Mouse (Mus musculus): Measurements from ENCODE around the gene Fhod1. TPM values are rescaled to one million over a fixed set of nuclear protein-coding genes. Genes with fewer than 3 reads are reported as not detected.

Fhod1 gene
- polyA plus RNA-seq, 1 experiment: 30.7 TPM

DNA sequence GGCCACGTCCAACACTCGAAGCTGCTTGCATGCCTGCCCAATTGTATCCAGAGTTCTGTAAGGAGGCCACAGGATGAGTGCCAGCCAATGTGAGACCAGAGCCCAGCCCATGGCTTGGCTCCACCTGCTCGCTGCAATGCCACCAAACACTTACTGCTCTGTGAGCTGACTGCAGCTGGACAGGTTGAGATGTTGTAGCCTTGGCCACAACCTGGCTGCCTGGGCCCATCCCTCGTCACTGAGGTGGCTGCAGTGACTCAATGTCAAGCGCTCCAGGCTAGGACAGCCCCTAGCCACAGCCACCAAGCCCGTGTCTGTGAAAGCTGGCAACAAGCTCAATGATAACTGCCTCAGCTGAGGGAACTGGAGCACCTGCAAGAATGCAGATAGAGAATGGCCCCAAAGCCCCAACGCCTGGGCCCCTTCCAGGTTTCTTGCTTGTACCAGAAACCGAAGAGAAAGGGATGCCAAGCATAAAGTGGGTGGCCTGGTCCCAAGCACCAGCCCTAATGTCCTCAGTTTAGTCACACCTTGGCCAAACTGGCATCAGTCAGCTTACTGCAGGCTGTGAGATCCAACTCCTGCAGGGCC lies 34.8 kb downstream of the Fhod1 start:
- Histone ChIP-seq H3K79me3 (ENCODE audit: low read depth) (no peaks in the 10 kb centered on the region), H3ac (ENCODE audit: control insufficient read depth, insufficient read length, low read depth) (no peak overlapping the region), H3K79me2 (ENCODE audit: control insufficient read depth, insufficient read depth) (no peaks in the 10 kb centered on the region), H3K27me3 (ENCODE audit: control insufficient read depth, insufficient read depth, insufficient read length) (no peaks in the 10 kb centered on the region), H3K36me3 (ENCODE audit: control insufficient read depth, insufficient read depth) (peaks cover 48% of the 10 kb centered on the region), H3K4me3 (ENCODE audit: insufficient read depth, poor library complexity, severe bottlenecking) (no peak overlapping the region)
- TF ChIP-seq MYOD1 (IDR thresholded peaks at IDR 0.05; ENCODE audit: control insufficient read depth, insufficient read length, low read depth) (no peak), FOSL1 (IDR thresholded peaks at IDR 0.05; ENCODE audit: insufficient read depth, low read length, poor library complexity, severe bottlenecking) (no peak), CTCF (IDR thresholded peaks at IDR 0.05; ENCODE audit: control insufficient read depth, insufficient read depth, insufficient read length) (no peak), MAX (IDR thresholded peaks at IDR 0.05) (no peak), USF1 (IDR thresholded peaks at IDR 0.05; ENCODE audit: low read depth) (no peak), MYOG (IDR thresholded peaks at IDR 0.05; ENCODE audit: control insufficient read depth, extremely low read depth, insufficient read length) (no peak), CEBPB (IDR thresholded peaks at IDR 0.05; ENCODE audit: low read depth) (no peak)

DNA sequence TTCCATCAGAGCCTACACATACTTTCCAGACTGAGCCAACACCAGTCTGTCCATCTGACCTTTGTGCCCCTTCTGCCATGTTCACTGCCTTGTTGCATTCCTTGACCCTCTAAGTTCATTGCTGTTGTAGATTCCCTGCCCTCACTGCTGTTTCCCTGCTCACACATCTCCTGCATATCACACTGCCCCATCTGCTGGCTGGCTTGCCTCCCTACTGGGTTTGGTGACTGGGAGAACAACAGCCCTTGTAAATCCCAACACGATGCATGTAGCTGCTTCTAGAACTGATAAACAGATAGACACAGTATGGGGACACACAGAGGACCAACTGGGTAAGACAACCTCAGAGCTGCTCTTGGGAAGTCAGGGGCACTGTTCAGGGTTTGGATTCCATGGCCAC lies 36.0 kb downstream of the Fhod1 start:
- no peaks in the 10 kb centered on the region for H3K27me3 ChIP-seq (ENCODE audit: control insufficient read depth, insufficient read depth, insufficient read length)
- H3K4me3 ChIP-seq (ENCODE audit: insufficient read depth, poor library complexity, severe bottlenecking): no peak overlapping the region
- TF ChIP-seq FOSL1 (IDR thresholded peaks at IDR 0.05; ENCODE audit: insufficient read depth, low read length, poor library complexity, severe bottlenecking) (no peak), CTCF (IDR thresholded peaks at IDR 0.05; ENCODE audit: control insufficient read depth, insufficient read depth, insufficient read length) (no peak), USF1 (IDR thresholded peaks at IDR 0.05; ENCODE audit: low read depth) (no peak), MYOD1 (IDR thresholded peaks at IDR 0.05; ENCODE audit: control insufficient read depth, insufficient read length, low read depth) (no peak), CEBPB (IDR thresholded peaks at IDR 0.05; ENCODE audit: low read depth) (no peak), MAX (IDR thresholded peaks at IDR 0.05) (no peak), MYOG (IDR thresholded peaks at IDR 0.05; ENCODE audit: control insufficient read depth, extremely low read depth, insufficient read length) (no peak)
- no peak overlapping the region for H3ac ChIP-seq (ENCODE audit: control insufficient read depth, insufficient read length, low read depth)
- peaks cover 54% of the 10 kb centered on the region for H3K36me3 ChIP-seq (ENCODE audit: control insufficient read depth, insufficient read depth)
- no peaks in the 10 kb centered on the region for H3K79me3 ChIP-seq (ENCODE audit: low read depth)
- H3K79me2 ChIP-seq (ENCODE audit: control insufficient read depth, insufficient read depth): no peaks in the 10 kb centered on the region

DNA sequence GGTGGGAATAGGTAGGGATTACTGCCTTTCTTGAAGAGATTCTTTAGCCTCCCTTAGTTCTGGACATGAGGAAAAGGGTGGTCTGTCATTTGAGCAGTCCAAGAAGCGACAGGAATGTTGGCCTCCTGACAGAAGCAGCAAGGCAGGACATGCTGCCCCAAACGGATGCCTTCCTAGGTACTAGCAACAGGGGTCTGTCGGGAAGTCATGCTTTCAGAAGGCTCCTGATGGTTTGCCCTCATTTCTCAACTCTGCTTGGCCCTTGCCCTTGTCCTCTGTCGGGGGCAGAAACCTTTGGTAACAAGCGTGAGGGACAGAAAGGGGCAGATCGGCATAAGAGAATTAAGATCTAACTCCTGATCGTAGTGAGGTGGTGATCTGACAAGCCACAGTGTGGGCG lies 37.6 kb downstream of the Fhod1 start:
- Histone ChIP-seq H3K27me3 (ENCODE audit: control insufficient read depth, insufficient read depth, insufficient read length) (no peaks in the 10 kb centered on the region), H3ac (ENCODE audit: control insufficient read depth, insufficient read length, low read depth) (no peak overlapping the region), H3K4me3 (ENCODE audit: insufficient read depth, poor library complexity, severe bottlenecking) (no peak overlapping the region), H3K36me3 (ENCODE audit: control insufficient read depth, insufficient read depth) (peaks cover 52% of the 10 kb centered on the region), H3K79me2 (ENCODE audit: control insufficient read depth, insufficient read depth) (no peaks in the 10 kb centered on the region), H3K79me3 (ENCODE audit: low read depth) (no peaks in the 10 kb centered on the region)
- TF ChIP-seq CEBPB (IDR thresholded peaks at IDR 0.05; ENCODE audit: low read depth): no peak
- no peak for TF ChIP-seq USF1 (IDR thresholded peaks at IDR 0.05; ENCODE audit: low read depth)
- TF ChIP-seq FOSL1 (IDR thresholded peaks at IDR 0.05; ENCODE audit: insufficient read depth, low read length, poor library complexity, severe bottlenecking): no peak
- no peak for TF ChIP-seq MAX (IDR thresholded peaks at IDR 0.05)
- TF ChIP-seq CTCF (IDR thresholded peaks at IDR 0.05; ENCODE audit: control insufficient read depth, insufficient read depth, insufficient read length): no peak
- no peak for TF ChIP-seq MYOD1 (IDR thresholded peaks at IDR 0.05; ENCODE audit: control insufficient read depth, insufficient read length, low read depth)
- no peak for TF ChIP-seq MYOG (IDR thresholded peaks at IDR 0.05; ENCODE audit: control insufficient read depth, extremely low read depth, insufficient read length)

DNA sequence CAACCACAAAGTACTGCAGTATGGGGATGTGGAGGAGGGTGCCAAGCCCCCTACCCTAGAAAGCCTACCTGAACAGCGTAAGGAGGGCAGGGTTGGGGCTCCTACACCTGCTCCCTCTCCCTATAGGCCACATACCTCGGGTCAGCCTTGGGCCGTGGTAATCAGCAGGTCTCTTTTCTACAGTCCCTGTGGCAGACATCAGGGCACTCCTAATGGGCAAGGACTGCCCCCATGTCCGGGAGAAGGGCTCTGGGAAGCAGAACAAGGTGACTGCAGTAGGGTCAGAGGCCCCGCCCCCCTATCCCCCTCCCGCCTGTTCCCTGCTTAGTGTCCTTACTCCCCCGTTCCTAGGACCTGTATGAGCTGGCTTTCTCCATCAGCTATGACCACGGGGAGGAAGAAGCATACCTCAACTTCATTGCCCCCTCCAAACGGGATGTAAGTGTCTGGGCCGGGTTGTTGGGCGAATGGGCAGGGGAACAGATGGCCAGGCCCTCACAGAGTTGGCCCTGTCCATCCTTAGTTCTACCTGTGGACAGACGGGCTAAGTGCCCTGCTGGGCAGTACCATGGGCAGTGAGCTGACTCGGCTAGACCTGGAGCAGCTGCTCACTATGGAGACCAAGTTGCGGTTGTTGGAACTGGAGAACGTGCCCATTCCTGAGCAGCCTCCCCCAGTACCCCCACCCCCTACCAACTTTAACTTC lies 38.5 kb downstream of the Fhod1 start:
- Histone ChIP-seq H3K79me2 (ENCODE audit: control insufficient read depth, insufficient read depth) (no peaks in the 10 kb centered on the region), H3K36me3 (ENCODE audit: control insufficient read depth, insufficient read depth) (peaks cover 54% of the 10 kb centered on the region), H3K27me3 (ENCODE audit: control insufficient read depth, insufficient read depth, insufficient read length) (no peaks in the 10 kb centered on the region), H3ac (ENCODE audit: control insufficient read depth, insufficient read length, low read depth) (no peak overlapping the region), H3K4me3 (ENCODE audit: insufficient read depth, poor library complexity, severe bottlenecking) (no peak overlapping the region), H3K79me3 (ENCODE audit: low read depth) (no peaks in the 10 kb centered on the region)
- no peak for TF ChIP-seq CTCF (IDR thresholded peaks at IDR 0.05; ENCODE audit: control insufficient read depth, insufficient read depth, insufficient read length)
- TF ChIP-seq MYOD1 (IDR thresholded peaks at IDR 0.05; ENCODE audit: control insufficient read depth, insufficient read length, low read depth): no peak
- no peak for TF ChIP-seq CEBPB (IDR thresholded peaks at IDR 0.05; ENCODE audit: low read depth)
- TF ChIP-seq FOSL1 (IDR thresholded peaks at IDR 0.05; ENCODE audit: insufficient read depth, low read length, poor library complexity, severe bottlenecking): no peak
- no peak for TF ChIP-seq MAX (IDR thresholded peaks at IDR 0.05)
- TF ChIP-seq MYOG (IDR thresholded peaks at IDR 0.05; ENCODE audit: control insufficient read depth, extremely low read depth, insufficient read length): no peak
- TF ChIP-seq USF1 (IDR thresholded peaks at IDR 0.05; ENCODE audit: low read depth): no peak

DNA sequence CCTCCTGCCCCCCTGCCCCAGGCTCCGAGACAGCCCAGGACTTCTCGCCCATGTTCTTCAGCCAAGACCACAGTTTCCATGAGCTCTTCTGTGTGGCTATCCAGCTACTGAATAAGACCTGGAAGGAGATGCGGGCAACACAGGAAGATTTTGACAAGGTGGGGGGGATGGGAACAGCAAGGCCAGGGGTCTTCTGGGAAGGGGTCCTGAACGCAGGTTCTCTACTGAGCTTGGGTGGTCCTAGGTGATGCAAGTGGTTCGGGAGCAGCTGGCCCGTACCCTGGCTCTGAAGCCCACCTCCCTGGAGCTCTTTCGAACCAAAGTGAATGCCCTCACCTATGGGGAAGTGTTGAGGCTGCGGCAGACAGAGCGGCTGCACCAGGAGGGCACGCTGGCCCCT lies 39.3 kb downstream of the Fhod1 start:
- no peak overlapping the region for H3K4me3 ChIP-seq (ENCODE audit: insufficient read depth, poor library complexity, severe bottlenecking)
- no peaks in the 10 kb centered on the region for H3K27me3 ChIP-seq (ENCODE audit: control insufficient read depth, insufficient read depth, insufficient read length)
- no peaks in the 10 kb centered on the region for H3K79me3 ChIP-seq (ENCODE audit: low read depth)
- TF ChIP-seq FOSL1 (IDR thresholded peaks at IDR 0.05; ENCODE audit: insufficient read depth, low read length, poor library complexity, severe bottlenecking) (no peak), USF1 (IDR thresholded peaks at IDR 0.05; ENCODE audit: low read depth) (no peak), MYOG (IDR thresholded peaks at IDR 0.05; ENCODE audit: control insufficient read depth, extremely low read depth, insufficient read length) (no peak), CEBPB (IDR thresholded peaks at IDR 0.05; ENCODE audit: low read depth) (no peak), CTCF (IDR thresholded peaks at IDR 0.05; ENCODE audit: control insufficient read depth, insufficient read depth, insufficient read length) (no peak), MYOD1 (IDR thresholded peaks at IDR 0.05; ENCODE audit: control insufficient read depth, insufficient read length, low read depth) (no peak), MAX (IDR thresholded peaks at IDR 0.05) (no peak)
- no peaks in the 10 kb centered on the region for H3K79me2 ChIP-seq (ENCODE audit: control insufficient read depth, insufficient read depth)
- no peak overlapping the region for H3ac ChIP-seq (ENCODE audit: control insufficient read depth, insufficient read length, low read depth)
- peaks cover 59% of the 10 kb centered on the region for H3K36me3 ChIP-seq (ENCODE audit: control insufficient read depth, insufficient read depth)

All from C2C12 (cell line).